Mouse (Mus musculus) thymus, postnatal 25 days (tissue): ENCODE measurements at regions not wholly inside any gene's neighbourhood (a gene's known extent, or its start where the extent isn't known, plus 50 kb on each side); places are given as distances from the start of the nearest gene placed in this dataset.

Source experiments
- DNase-seq: peaks from one replicate; pipeline ENCODE4 v3.0.0; 2022

DNA sequence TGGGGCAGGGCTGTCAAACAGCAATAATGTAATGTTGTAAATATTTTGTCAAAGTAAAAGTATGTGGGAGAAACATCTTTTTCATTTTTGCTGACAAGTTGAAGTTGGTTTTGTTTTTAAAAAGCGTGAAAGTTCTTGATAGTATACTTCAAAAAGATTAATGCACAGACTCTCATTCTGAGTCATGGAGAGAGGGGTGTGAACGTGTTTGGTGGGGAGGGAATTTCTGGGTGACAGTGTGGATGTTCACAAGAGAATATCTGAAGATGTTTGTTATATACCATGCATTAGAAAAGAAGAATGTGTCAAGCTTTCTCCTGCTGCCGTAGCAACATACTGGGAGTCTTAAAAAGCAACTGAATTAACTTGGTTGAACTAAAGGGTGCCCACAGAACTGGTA, 57.0 kb downstream of the Rps29 start:
- no peak for DNase-seq

DNA sequence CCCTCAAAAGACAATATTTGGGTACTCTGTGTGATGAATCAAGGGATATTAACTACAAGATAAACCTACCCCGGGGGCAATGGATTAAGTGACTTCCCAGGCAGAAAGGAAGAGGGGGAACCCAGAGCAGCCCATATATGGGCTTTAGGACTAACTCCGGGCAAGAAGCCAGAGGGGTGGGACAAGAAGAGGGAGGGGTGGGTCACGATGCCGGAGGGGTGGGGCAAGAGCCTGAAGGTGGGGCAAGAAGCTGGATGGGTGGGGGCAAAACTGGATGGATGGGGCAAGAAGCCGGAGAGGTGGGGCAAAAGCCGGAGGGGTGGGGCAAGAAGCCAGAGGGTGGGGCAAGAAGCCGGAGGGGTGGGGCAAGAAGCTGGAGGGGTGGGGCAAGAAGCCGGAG, 64.1 kb downstream of the Rps29 start:
- DNase-seq: no peak

DNA sequence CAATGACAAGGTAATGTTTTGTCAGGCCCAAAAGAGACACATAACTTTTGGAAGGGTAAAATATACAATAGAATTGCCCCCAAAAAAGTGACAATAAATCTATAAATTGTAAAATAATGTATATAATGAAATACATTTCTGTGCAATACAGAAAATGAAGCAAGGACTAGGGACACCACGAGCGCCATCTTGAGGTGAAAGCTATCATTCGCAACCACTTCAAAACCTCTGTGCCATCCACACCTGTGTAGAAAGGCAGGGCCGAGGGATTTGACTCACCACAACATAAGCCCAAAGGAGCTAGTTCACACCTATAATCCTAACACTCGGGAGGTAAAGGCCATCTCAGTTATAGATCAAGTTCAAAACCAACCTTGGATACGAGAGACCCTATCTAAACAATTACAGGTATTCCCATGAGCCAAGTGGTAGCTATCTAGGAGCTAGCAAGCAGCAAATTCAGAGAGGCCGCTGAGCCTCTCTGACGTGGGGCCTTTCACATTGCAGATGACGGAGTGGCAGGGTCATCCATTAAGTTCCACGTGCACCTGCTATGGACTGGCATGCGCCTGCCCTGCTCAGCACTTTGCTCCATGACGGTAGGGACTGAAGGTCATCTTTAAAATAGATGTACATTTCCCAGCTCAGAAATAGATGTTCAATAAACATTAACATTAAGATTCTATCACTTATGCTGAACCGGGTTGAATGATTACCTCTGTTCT, 65.8 kb downstream of the Rps29 start:
- DNase-seq: peak; percentile 9

DNA sequence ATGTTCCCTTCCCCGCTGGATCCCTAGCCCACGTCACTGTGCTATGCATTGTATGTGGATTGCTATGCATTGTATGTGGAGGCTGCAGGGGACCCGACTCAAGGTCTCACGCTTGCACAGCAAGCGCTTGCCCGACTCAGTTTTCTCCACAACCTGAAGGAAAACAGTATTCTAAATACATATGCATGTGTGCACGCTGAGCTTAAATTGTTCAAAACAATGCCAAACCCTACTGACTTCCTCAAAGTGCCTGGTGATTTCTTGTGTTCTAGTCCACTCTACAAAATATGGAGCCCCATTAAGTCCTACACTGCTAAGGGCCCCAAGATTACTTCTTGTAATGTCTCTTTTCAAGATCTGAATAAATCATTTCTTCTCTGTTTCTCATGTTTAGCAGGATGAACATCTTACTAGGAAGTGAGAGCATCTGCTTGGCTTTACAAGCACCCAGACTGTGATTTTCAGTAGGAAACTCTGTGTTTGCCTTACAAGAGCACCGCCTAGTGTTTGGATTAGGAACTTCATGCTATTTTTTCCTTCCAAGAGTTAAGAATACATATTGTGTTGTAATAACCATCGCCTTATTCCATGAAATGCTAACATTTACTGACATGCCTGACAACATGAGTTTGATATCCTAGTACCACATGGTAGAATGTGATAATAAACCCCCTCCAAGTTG, 70.9 kb downstream of the Rps29 start:
- DNase-seq: no peak

DNA sequence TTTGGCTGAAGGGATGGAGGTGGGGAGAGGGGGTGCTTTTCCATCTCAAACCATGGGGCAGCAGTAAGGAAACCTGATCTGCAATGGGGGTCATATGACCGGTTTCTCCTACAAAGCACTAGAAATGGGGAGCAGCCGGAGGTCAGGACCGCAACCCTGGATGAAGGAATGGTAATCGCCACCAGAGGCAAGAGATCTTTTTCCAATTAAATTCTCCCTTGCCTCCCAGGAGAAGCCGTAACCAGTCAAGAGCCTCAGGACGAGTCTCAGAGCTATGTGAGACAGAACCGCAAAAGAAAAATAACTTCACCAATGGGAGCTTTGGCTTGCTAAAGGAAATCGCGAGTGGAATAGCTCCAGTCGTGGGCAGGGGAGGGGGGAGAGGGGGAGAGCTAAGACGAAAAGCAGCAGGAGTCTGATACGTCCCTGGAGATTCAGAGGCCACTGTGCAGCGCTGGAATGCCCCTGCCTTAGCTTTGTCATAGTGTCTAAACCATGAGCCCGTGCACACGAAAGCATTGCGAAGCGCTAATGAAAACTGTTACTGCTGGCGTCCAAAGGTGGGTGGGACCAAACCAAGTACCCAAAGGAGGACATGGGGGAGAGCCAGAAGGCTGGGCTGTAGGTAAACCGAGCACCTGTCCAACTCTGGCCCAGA, 73.3 kb downstream of the Rps29 start:
- DNase-seq: no peak

DNA sequence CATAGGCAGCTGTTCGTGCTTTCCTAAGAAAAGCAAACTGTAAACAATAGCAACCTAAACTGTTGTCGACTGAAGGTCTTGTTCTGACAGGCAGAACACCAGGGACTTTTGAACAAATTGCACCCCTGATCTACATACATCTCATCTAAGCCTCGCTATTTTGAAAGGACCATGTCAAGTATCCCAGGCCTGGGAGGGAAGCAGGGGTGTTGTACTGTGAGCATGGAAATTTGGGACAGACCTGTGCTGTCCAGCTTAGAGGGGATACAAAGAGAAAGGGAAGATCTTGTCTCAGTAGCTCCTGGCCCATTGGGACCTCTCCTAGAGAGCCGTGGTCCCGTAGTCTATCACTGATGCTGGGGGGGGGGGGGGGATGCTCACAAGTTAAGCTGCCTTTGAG, 74.3 kb downstream of the Rps29 start:
- DNase-seq: no peak

DNA sequence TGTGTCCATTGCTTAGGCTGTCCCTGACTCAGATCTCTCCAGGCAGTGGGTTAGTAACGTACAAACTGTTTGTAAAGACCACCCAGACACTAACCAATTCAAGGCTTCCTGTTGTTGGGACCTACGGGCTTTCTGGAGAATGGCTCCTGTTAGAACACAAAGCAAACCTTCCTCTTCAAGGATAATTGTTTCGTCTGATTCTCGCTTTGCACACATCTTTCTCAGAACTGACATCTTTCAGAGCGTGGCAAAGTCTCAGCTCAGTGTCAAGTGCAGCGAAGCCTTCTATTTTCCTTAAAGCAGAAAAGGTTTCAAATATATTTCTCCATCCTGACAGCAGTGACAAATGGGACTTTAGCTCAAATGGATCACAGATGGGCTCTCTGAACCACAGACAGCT, 76.9 kb downstream of the Rps29 start:
- no peak for DNase-seq

DNA sequence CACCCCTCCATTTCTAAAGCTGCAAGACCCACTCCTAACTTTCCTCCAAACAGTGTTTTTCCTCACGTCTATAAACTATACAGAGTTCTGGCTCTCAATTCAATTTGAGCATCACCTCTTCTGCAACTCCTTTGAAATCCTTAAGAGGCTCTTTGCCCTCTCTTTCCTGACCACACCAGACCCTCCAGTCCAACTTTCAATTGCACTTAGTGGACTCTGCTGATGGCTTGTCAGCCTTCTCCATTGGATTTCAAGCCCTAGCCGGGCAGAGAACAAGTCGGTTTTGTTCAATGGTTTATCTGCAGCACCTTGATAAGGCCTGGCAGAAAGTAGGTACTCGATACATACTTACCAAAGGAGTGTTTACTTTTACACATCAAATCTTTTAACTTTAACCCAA, 119.4 kb downstream of the Rps29 start:
- no peak for DNase-seq

DNA sequence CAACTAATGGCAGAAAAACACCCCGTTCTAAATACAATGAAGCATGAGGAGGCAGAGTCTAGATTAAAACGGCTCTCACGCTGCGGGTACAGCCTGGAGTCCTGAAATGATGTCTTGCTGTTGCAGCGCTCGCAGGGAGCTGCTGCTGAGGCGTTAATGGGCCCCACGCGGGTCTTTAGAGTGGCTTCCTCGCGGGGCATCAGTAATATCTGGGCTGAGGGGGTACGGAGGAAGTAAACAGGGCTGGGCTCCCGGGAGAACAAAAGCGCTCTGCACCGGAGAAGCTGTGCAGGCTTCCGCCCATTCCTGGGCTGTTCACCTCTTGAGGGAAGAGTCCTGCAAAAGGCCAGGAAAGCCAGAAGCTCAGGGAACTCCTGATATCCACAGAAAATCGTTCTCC, 135.4 kb downstream of the Rps29 start:
- no peak for DNase-seq

DNA sequence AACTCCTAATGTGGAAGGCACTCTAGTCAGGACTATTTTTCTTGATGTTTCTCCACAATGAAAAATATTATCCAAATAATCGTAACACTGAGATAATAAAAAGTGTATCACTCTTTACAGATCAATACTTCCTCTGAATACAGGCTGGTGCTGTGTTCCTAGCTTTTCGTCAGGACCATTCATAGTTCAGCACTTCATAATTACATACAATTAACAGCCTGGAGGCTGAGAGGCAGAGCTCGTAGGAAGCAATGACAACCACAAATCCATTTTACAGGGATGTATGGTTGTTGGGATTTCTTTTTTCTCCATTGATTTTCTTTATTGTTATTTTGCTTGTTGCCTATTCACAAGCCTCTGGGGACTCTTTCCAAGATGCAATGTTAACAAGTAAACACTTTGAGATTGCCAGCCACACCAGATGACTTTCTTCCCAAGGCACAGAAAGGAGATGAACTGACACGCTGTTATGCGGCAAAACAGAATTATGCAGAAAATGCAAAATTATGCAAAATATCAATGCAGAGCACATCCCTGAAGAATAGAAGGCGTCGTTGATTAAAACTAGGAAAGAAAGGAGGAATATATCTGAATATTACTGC, 142.2 kb downstream of the Rps29 start:
- DNase-seq: no peak

DNA sequence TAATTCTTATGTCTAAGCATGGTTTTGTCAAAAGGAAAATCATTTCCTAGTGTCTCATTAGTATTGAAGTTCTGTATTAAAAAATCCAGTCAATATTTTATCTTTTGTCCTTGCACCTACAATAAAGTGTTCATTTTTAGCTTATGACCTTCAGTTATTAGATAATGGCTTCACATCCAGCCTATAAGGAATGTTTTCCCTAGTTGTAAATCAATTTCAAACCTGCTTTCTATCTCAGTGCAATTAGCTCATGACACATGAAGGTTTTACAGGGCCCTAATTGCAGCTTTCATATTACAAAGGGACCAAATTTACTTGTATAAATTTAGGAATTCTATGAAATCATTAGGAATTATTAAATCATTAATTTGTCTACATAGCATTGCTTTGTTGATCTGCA, 153.8 kb downstream of the Rps29 start:
- no peak for DNase-seq

DNA sequence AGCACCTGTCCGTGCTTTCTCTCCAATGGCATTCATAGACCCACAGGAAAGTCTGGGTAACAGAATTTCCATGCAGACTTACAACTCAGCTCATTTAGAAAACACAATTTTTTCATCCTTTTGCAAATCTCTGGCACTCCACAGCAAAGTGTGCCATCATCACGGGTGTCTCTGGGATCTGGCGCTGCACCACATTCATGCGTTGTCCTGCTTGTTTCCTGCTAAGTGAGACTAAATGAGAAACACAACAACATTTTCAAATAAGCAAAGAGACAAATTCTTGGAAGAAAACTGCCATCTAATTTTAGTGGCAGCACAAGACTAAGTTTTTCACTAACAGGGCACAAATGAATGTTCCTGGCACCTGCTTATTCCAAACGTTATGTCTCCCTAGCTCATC, 156.9 kb downstream of the Rps29 start:
- no peak for DNase-seq

DNA sequence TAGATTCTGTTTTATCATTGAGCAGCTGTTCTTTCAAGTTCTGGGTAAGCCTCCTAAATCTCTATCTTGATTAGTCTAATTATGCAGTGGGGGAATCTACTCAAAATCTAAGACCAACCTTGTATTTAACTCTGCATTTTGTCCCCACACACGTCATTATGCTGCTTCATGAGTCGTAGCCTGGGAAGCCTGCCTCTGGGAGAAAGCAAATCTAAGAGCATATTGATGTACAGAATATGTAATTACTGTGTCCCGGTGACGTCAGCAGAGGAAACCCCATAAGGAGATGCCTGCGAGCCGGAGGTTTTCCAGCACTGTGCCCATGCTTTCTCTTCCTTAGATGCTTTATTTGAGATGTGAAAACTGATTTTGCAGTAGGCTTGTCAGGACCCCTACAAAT, 161.7 kb downstream of the Rps29 start:
- no peak for DNase-seq

DNA sequence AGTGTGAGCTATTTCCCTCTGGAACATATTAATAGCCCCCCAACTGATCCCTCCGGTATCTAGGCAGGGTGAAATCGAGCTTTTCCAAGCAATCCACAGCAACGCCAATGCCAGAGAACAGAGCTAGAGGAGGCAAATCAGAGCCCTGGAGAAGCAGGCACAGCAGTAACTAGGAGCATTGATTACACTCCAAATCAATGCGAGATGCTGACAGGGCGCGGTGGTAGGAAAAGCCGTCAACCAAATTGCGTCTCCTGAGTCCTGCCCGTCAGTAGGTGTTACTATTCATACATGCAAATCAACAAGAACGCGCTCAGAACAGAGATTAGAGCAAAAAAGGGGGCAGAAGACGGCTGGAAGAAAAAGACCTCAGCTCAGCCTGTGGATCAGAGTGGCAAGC, 162.2 kb downstream of the Rps29 start:
- DNase-seq: no peak

DNA sequence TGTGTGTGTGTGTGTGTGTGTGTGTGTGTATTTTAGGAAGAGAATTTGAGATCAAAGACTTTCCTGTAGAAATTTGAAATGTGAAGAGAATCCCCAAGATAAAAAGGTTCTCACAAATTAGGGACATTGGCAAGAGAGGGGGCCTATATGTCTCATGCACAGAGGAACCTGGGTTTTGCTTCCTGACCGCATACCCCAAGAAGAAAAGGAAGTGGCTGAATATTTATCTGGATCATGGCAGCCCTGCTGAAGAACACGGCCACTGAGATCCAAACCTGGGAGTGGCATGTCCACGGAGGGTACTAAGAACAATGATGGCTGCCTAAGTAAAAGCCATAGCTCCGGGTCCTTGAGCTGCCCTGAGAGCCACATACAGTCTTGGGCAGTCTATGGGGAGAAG, 178.3 kb downstream of the Rps29 start:
- no peak for DNase-seq

DNA sequence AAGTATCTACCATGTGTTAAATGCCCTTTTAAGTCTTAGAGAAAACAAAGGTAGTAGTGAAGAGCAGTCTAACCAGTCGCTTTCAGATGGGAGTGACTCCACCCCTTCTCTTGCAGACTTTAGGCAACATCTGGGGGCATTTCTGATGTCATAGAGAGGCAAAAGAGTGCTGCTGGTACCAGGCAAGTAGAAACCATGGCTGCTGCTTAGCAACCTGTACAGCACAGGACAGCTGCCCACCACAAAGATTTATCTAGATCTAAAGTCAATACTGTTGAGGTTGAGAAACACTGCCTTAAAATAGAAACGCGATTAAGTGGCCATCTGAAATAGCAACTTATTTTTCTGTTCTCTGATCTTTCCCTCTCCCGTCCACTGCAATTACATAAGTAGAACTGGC, 178.8 kb downstream of the Rps29 start:
- DNase-seq: no peak

DNA sequence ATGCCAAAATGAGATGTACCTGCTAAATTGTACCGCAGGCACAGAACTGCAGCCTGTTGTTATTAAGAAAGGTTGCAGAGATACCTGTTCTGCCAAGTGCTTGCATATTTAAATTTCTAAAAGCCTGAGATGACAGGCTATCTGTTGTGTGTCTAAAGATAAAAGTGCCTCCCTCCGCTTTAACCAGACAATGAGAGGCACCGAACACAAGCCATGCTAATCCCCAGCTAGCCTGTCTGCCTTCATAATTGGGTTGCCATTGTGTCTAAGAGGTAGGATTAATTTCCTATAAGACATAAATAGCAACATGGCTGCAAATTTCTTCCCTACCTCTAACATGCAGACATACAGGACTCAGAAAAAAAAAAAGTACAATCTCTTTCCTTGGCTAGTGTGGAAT, 179.8 kb downstream of the Rps29 start:
- DNase-seq: no peak

DNA sequence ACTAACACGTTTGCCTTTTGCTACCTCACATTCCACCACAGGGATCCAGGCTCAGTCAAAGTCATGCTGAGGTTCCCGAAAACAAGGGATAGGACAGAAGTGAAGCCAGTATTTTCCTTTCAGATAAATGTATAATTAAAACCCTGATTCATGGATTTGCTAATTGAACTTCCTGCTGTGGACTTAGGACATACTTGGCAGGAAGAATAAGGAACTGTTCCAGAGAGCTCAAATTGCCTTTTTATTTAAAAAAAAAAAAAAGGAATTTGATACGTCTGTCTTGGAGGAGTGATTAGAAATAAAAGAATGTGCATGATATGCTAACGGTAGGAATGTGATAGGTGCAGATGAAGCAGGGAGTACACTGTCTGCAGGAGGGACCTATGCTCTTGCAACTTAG, 181.7 kb downstream of the Rps29 start:
- DNase-seq: no peak

DNA sequence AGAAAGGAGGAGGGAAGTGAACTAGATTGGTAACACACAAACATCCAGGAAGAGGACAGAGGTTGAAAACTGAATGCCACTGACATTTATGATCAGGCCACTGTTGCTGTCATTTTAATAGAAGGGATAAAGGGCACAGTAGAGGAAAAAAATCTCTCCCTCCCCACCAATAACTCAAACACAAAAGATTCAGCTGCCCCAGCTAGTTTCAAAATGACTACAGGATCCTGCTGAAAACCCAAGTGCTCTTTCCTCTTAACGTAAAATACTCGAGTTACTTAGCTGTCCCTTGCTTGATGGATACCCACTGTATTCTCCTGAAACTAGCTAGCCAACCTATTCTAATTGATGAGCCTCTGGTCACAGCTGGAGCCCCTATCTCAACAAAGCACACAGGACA, 211.7 kb downstream of the Rps29 start:
- DNase-seq: no peak

DNA sequence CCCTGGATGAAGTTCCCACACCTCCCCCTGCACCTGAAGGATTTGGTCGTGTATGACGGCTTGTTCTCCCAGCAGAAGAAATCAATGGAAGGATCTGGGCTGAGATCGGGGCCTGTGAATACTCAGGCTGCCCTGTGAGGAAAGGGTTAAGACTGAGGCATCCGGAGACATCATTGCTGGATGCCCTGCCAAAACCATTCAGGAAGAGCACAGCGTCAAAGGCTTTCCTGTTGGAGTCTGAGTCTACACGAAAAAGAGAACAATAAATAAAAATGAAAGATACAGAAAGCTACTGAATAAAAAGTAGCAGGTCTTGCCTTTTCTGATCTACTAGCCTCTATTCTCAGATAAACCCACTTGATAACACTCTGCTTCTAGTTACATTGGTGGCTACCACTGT, 248.4 kb downstream of the Rps29 start:
- no peak for DNase-seq

DNA sequence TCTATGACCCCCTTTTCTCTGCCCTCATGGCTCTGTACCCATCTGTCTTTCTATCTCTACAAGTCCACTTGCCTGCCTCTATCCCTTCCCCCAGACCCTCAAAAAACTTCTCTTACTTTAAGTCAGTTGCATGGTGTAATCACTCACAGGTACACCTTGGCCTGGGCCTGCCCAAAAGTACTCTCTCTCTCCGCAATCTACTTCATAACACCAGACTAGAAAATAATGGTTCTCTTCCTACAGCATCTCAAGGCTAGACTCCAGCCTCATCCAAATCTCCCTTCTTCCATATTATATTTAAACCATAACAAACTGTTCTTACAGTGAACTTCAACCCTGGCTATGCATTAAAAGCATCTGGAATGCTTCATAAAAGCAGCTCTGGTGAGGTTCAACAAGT, 254.2 kb downstream of the Rps29 start:
- no peak for DNase-seq

DNA sequence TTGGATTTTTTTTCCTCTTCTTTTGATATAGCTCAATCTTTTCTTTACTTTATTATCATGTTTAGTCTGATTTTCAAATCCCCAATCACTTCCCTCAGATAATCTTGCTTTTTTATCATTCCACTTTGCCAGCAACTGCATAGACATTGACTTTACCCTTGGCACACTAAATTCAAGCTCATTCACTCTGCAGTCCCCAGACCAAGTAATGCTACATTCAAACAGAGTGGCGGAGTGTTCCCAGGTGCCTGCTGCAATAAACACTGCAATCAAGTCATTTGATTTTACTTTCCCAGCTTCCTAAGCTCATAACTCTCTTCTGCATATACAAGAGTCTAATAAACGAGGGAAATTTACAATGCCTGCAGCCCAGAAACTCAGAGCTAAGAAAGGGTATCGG, 269.8 kb downstream of the Rps29 start:
- DNase-seq: no peak

DNA sequence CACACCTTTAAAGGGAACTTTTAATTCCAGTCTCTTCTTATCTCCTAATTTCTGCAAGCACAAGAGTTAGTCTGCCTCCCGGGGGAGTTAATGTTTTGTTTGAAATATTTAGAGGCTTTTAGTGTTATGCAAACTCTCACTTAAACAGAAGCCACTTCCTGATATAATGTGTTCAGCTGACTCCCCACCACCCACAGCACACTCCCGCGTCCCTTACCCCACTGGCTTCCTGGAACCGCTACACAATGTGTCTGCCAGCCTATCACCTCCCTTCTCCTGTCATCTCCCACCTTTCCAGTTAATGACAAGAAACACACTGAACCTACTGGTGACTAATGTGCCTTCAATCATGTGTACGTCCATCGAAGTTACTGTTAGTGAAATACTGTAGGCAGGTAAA, 276.5 kb downstream of the Rps29 start:
- no peak for DNase-seq

DNA sequence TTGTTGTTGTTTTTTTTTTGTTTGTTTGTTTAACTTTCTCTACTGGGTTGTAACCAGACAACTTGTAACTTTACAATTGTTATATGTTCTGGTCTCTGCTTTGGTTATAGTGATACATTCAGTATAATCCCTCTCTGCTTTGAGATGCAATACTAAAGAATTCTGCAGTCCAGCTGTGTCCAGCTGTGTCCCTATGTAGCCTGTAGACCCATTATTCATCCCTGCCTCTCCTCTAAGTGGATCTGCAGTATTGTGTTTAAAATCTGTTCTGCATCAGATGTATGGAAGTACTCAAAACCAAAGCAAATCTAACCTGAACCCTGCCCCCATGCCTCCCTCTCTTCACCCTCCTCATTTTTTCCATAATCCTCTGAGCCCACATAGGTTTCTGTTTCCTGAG, 279.6 kb downstream of the Rps29 start:
- DNase-seq: no peak
